Mouse (Mus musculus): Measurements from ENCODE around the gene Elp4.

GRCm38 (mm10) chr2:105916671-105917070, 12.3 kb upstream of the Elp4 start:
- no peak for TF ChIP-seq ZC3H11A (IDR thresholded peaks at IDR 0.05; ENCODE audit: borderline replicate concordance, low read depth, low read length)
- no peak for TF ChIP-seq CHD2 (IDR thresholded peaks at IDR 0.05; ENCODE audit: low read depth, low read length)
- TF ChIP-seq MAFK (IDR thresholded peaks at IDR 0.05; ENCODE audit: insufficient read depth, low read depth, low read length), result no peak

Measured in ES-E14 (cell line).